Mouse (Mus musculus): ENCODE results near the gene Map3k20. TPM values are rescaled to one million over a fixed set of nuclear protein-coding genes. Genes with fewer than 3 reads are reported as not detected.

The Map3k20 gene
- polyA plus RNA-seq, 1 experiment from 2014 or later, result 14.0 TPM

DNA sequence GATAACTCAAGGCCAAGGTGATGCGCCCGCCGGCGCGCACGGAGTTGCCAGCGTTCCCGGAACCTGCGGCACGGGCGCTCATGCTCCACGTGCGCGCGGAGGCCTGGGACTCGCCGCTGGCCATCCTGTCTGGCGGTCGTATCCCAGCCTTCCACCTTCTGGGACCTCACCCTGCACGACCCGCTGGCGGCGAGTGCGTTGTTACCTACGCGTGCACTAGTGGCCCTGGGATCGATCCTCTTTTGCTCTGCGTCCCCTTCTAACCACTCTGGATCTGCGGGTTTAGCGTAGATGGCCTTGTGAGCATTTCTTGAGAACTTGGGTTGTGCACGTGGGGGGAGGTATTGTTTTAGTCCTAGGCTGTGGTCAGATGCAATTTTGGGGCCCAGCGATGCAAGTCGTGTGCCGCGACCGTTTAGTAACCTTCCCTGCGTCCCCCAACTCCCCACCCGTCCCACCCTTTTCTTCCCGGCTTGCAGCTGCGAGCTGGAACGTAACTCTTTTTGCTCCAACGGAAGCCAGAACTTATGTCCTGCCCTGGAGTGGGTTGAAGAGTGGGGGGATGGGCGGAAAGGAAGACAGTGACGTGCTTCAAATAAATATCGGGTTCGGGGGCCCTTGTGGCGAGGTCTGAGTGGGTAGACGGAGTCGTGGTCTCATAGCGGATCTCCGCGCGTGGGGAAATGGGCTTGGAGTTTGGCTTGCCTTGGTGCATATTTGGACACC lies 191.2 kb downstream of the Map3k20 start:
- Histone ChIP-seq H3K27me3 (ENCODE audit: insufficient read depth, low read length) (no peaks in the 10 kb centered on the region), H3K27ac (ENCODE audit: low read length) (peak overlapping the region; percentile 91), H3K9me3 (ENCODE audit: low read length) (no peaks in the 10 kb centered on the region), H3K4me1 (ENCODE audit: insufficient read depth, low read length) (peaks cover 25% of the 10 kb centered on the region), H3K4me2 (replicated peaks; ENCODE audit: low read depth, low read length) (peak overlapping the region; percentile 86), H3K9ac (replicated peaks; ENCODE audit: low read length) (peak overlapping the region; percentile 88), H3K4me3 (ENCODE audit: low read length) (peak overlapping the region; percentile 86), H3K36me3 (ENCODE audit: insufficient read depth, low read length) (peaks cover 13% of the 10 kb centered on the region)
- WGBS, result under 1% methylated on average over 53 of the region's 53 CpGs
- peak; percentile 64 for ATAC-seq (ENCODE audit: low FRiP score, low TSS enrichment)

DNA sequence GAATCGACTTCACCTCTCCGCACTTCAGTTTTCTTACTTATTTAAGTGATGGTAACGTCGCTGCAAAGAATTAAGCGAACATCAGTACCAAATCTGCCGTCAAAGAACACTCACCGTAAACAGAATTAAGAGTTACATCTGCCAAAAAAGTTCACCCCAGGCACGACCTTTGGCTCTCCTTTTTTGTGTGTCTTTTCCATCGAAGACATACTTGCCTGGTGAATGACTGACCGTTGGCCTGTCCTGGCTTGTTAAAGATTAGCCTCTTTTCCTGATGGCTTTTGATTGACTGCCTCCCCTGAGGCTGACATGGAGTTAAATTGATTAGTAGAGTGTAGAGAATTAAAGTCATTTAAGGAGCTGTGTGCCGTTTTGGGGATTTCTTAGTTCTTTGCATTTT lies 191.8 kb downstream of the Map3k20 start:
- H3K4me3 ChIP-seq (ENCODE audit: low read length), result peak overlapping the region; percentile 86
- H3K36me3 ChIP-seq (ENCODE audit: insufficient read depth, low read length), result peaks cover 17% of the 10 kb centered on the region
- H3K4me2 ChIP-seq (replicated peaks; ENCODE audit: low read depth, low read length), result peak overlapping the region; percentile 86
- H3K27ac ChIP-seq (ENCODE audit: low read length), result peak overlapping the region; percentile 91
- H3K4me1 ChIP-seq (ENCODE audit: insufficient read depth, low read length), result peaks cover 25% of the 10 kb centered on the region
- H3K9me3 ChIP-seq (ENCODE audit: low read length), result no peaks in the 10 kb centered on the region
- ATAC-seq (ENCODE audit: low FRiP score, low TSS enrichment), result no peak
- H3K27me3 ChIP-seq (ENCODE audit: insufficient read depth, low read length), result no peaks in the 10 kb centered on the region
- 2% methylated on average over 11 of the region's 11 CpGs for WGBS
- peak overlapping the region; percentile 88 for H3K9ac ChIP-seq (replicated peaks; ENCODE audit: low read length)

DNA sequence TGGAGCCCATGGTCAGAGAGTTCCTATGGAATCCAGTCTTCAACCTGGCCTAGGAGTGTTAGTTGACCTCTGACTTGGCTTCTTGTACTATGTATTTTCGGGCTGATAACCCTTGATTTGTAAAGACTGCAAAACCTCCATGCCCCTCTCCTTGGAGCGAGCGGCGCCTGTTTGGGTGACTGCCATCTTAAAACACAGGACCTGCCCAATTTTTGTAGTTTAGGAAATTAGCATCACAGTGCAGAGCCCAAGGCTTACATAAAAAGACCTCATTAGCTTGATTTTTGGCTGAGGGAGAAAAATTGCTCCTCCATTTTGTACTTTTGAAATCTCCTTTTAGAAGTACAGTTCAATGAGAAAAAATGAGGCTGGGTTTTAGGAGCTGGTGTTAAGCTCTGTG lies 192.7 kb downstream of the Map3k20 start:
- ATAC-seq (ENCODE audit: low FRiP score, low TSS enrichment), result no peak
- H3K36me3 ChIP-seq (ENCODE audit: insufficient read depth, low read length), result peaks cover 26% of the 10 kb centered on the region
- H3K9me3 ChIP-seq (ENCODE audit: low read length), result no peaks in the 10 kb centered on the region
- H3K4me2 ChIP-seq (replicated peaks; ENCODE audit: low read depth, low read length), result peak overlapping the region; percentile 86
- no peak overlapping the region; the same call in 1 of the 2 replicates for H3K9ac ChIP-seq (replicated peaks; ENCODE audit: low read length)
- peak overlapping the region; percentile 86; the same call in 1 of the 2 replicates for H3K4me3 ChIP-seq (ENCODE audit: low read length)
- H3K4me1 ChIP-seq (ENCODE audit: insufficient read depth, low read length), result peaks cover 25% of the 10 kb centered on the region
- no peak overlapping the region for H3K27ac ChIP-seq (ENCODE audit: low read length)
- H3K27me3 ChIP-seq (ENCODE audit: insufficient read depth, low read length), result no peaks in the 10 kb centered on the region
- WGBS, result 87% methylated on average over 4 of the region's 4 CpGs

DNA sequence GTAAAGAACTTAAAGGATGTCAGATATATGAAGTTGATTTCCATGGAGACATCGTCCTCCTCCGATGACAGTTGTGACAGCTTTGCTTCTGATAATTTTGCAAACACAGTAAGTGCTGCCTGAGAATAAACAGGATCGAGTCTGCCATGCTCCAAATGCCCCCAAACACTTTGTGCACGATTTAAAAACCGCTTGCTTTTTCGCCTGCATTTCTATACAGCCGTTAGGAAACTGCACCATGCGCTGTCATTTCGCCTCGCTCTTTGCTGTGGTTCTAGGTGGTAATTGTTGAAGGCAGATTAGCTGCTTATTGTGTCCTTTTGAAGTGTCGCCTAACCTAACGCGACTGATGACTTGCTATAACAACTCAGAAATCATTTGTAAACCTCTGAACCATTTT lies 193.5 kb downstream of the Map3k20 start:
- H3K9ac ChIP-seq (replicated peaks; ENCODE audit: low read length), result no peak overlapping the region
- peaks cover 33% of the 10 kb centered on the region for H3K36me3 ChIP-seq (ENCODE audit: insufficient read depth, low read length)
- no peaks in the 10 kb centered on the region for H3K9me3 ChIP-seq (ENCODE audit: low read length)
- no peak overlapping the region for H3K4me3 ChIP-seq (ENCODE audit: low read length)
- ATAC-seq (ENCODE audit: low FRiP score, low TSS enrichment), result no peak
- H3K27me3 ChIP-seq (ENCODE audit: insufficient read depth, low read length), result no peaks in the 10 kb centered on the region
- peaks cover 25% of the 10 kb centered on the region for H3K4me1 ChIP-seq (ENCODE audit: insufficient read depth, low read length)
- H3K27ac ChIP-seq (ENCODE audit: low read length), result no peak overlapping the region
- WGBS, result 68% methylated on average over 13 of the region's 13 CpGs
- H3K4me2 ChIP-seq (replicated peaks; ENCODE audit: low read depth, low read length), result 0 out of 2 replicates have a peak overlapping the region, but pooled peaks have one; percentile 5

DNA sequence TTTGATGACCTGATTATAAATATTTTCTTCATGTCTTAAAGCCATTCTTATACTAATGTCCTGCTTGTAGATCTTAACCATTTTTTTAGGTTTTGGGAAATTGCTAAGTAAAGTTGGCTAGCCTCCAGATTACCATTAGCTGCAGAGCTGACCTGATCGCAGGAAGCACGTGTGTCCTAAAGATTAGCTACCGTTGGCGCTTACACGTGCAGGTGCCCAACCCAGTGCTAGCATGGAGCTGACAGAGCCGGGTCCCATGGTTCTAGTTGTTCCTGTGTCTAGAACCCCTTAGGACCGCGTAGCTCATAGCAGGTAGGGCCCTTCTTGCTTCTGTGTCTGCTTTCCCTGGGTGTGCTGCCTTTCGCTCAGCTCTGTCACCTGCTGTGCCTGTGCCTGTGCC lies 194.4 kb downstream of the Map3k20 start:
- Histone ChIP-seq H3K4me3 (ENCODE audit: low read length) (no peak overlapping the region), H3K27me3 (ENCODE audit: insufficient read depth, low read length) (no peaks in the 10 kb centered on the region), H3K27ac (ENCODE audit: low read length) (no peak overlapping the region), H3K4me2 (replicated peaks; ENCODE audit: low read depth, low read length) (no peak overlapping the region), H3K4me1 (ENCODE audit: insufficient read depth, low read length) (peaks cover 23% of the 10 kb centered on the region), H3K9ac (replicated peaks; ENCODE audit: low read length) (no peak overlapping the region), H3K9me3 (ENCODE audit: low read length) (no peaks in the 10 kb centered on the region), H3K36me3 (ENCODE audit: insufficient read depth, low read length) (peaks cover 41% of the 10 kb centered on the region)
- WGBS, result 92% methylated on average over 9 of the region's 9 CpGs
- no peak for ATAC-seq (ENCODE audit: low FRiP score, low TSS enrichment)

DNA sequence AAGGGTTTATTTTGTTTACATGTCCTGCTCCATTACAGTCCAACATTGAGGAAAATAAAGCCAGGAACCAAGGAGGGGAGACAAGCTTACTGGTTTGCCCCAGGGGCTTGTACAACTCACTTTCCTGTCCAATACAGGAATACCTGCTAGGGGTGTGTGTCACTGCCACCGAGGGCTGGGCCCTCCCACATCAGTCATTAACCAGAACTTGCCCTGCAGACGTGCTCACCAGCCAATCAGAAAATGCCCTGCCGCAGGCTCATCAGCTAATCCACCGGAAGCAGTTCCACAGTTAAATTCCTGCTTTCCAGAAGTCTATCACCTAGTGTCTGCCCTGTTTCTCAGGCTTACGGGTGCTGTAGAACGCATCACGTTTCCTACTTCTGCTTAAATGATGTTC lies 206.2 kb downstream of the Map3k20 start:
- no peak overlapping the region for H3K27ac ChIP-seq (ENCODE audit: low read length)
- no peaks in the 10 kb centered on the region for H3K27me3 ChIP-seq (ENCODE audit: insufficient read depth, low read length)
- ATAC-seq (ENCODE audit: low FRiP score, low TSS enrichment), result peak; percentile 59; the same call in 1 of the 2 replicates
- H3K9me3 ChIP-seq (ENCODE audit: low read length), result 0 out of 2 replicates have a peak, but pooled peaks cover 3% of the 10 kb centered on the region
- peaks cover 10% of the 10 kb centered on the region; the same call in 1 of the 2 replicates for H3K36me3 ChIP-seq (ENCODE audit: insufficient read depth, low read length)
- 37% methylated on average over 7 of the region's 7 CpGs for WGBS
- H3K9ac ChIP-seq (replicated peaks; ENCODE audit: low read length), result no peak overlapping the region
- no peak overlapping the region for H3K4me2 ChIP-seq (replicated peaks; ENCODE audit: low read depth, low read length)
- H3K4me1 ChIP-seq (ENCODE audit: insufficient read depth, low read length), result 0 out of 2 replicates have a peak, but pooled peaks cover 4% of the 10 kb centered on the region
- no peak overlapping the region for H3K4me3 ChIP-seq (ENCODE audit: low read length)

Other genes with a start within 250 kb of the Map3k20 start
- 159 and 165 TPM in 2 replicates for gene Cdca7, start 190.5 kb downstream of the Map3k20 start, polyA plus RNA-seq (2015; fragmentation: Nextera tagmentation; extraction: Ambion mirVana)

All from kidney, embryonic 16.5 days (tissue).